Mouse (Mus musculus): ENCODE measurements at regions not wholly inside any gene's neighbourhood (a gene's known extent, or its start where the extent isn't known, plus 50 kb on each side); places are given as distances from the start of the nearest gene placed in this dataset.

DNA sequence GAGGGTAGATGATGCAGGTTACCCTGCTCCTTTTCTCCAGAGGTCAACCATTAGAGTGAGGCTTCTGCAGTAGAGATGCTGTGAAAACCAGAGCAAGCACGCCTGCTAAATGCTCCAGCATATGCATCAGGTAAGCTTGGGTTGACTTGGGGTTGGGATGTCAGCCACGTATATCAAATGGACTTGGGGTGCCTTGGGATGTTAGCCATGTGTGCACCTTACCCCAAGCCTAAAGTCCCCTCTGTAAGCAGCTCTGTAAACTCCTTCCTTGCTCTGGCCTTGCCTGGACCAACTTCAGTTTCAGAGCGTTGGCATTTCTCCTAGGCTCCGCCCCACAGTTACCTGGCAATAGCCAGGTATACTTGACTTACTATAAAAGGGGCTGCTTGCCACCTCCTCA, 155.3 kb upstream of the Tmtc1 start:
- DNase-seq = no peak

DNA sequence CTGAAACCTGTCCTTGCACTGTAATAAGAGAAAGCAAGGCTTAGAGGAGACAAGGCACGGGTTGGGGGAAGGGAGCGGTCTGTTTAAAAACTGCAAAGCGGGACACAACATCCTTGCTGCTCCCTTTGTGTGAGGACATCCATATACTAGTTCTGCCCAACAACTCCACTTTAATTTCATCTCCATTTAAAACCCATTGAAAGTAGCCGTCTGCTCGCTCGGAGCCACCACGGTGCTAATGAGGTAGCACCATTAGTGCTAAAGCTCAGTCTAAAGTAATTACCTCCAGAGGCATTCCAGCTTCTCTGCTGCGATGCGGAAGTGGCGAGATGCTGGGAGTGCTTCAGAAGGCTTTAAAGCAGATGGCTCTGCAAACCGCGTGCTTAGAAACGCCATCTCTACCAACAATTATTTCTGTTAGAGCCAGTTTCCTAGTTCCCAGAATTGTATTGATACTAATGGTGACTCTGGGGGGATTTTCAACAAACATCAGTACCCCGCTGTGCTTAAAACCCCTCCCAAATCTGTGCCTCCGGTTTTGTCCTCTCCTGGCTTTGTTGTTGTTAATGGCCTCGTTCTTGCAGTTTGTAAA, 154.7 kb upstream of the Tmtc1 start:
- DNase-seq = peak; percentile 50

DNA sequence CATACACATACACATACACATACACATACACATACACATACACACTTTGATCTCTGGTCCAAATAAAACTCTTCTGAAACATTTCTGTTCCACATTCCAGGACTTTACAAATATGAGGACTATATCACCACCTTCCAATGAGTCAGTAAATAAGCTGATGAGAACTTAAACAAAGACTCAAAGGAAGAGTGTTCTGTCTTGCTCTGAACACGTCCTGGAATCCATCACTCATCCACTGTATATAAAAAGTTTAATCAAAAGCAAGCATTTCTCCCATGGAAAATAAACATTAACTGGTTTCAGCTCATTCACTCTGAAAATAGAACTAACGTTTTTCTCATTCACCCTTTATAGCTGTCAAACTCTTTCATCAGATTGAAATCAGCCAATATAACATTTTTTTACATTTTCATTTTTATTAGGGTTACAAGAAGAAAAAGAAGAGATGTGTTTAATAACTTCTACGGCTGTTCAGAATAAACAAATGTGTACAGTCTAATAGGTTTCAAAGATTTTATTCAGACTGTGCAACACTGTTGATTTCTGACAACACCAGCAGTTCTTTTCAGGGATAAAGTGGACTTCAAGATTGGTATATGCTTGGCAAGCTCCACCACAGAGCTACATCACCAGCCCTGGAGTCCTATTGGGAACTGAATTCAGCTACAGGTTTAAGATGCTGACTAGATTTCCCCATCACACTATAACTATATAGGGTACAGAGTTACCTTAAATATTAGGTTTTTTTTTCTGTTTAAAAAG, 151.0 kb upstream of the Tmtc1 start:
- no peak for DNase-seq

DNA sequence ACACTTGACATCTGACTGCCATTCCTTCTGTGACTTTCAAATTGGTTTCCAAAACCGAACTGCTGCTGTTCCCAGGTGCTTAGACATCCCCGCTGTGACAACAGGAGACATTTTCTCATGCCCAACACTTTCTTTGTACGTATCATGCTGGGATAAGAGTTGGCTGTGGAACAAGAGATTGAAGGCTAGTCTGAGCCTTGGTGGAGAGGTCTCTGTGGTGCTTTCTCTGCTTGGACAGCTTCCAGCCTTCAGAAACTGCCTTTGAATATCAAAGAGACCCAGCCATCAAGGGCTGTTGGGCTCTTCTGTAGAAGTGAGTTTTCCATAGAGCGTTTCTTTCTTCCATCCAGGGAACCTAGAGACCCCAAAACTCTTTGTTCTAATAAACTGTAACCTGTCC, 144.8 kb upstream of the Tmtc1 start:
- DNase-seq = no peak

DNA sequence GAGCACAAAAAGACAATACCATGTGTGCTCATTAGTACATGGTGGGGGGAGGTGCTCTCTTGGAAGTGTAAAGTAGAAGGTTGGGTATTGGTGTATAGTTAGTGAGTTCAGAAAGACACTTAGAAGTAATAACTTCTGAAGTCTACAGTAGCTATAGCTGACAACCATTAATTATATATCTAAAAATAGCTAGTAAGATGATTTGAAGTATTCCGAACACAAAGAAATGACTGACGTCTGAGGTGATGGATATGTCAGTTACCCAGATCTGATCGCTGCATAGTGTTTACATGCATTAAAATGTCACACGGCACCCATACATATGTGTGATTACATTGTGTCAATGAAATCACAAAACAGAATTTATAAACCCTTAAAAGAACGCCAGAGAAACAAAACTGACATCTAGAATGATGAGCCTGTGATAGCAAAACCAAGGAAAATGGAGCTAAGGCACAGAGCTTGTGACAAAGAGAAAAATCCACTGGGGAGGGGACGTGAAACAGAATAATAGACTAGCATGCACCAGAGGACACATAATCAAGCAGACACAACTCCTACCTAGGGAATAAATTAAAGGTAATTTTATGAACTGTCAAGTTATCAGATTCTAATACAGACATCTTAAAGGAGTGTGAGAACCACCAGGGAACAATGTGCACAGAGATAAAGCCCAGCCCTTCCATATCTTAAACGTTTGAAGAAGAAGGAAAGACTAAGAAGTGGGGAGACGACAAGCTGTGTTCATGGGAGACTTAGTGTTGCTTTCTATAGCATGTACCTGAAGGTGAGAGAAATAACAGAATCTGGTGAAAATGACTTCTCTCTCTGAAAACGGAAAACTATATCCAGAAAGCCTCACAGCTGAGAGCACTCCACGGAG, 142.5 kb upstream of the Tmtc1 start:
- DNase-seq = no peak

DNA sequence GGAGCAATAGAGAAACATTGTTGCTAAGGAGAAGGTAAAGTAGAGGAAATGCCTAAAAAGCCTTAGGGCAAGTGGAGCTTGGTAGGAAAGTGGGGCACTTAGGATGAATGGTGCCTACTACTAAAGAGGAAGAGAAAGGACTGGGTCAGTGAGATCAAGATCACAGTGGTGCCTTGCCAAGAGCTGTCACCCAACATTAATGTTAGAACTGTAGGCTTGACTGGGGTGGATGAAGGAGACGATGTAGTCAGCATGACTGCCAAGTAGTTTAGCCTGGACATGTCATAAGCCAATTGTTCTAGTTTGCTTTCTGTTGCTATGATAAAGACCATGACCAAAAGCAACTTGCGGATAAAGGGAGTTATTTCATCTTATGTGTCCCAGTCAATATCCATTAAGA, 139.9 kb upstream of the Tmtc1 start:
- DNase-seq = no peak

DNA sequence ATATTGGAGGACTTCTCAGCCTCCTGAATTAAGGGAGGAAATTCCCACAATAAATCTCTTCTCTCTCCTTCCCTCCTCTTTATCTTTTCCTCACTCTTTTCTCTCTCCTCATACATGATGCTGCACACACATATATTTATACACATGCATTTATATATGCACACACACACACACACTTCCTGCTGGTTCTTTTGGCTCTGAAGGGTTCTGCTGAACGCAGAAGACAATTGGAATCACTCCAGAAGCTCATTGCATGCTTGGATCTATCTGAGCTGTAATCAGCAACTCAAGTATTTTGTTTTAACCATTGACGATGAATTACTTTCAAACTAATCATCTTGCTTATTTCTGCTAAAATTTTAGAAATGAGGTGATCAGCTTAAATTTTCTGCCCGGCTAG, 134.1 kb upstream of the Tmtc1 start:
- no peak for DNase-seq

DNA sequence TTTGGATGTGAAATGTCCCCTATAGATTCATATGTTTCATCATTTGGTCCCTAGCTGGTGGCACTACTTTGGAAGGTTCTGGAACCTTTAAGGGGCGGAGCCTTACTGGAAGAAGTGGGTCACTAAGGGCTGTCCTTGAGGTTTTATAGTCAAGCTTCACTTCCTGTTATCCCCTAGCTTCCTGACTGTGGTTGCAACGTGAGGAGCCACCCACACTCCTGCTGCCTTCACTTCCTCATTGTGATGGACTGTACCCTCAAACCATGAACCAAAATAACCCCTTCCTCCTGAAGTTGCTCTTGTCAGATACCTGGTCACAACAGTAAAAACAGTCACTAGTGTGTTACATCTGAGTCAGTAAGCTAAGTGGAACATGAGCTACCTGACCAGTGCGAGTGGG, 133.5 kb upstream of the Tmtc1 start:
- no peak for DNase-seq

DNA sequence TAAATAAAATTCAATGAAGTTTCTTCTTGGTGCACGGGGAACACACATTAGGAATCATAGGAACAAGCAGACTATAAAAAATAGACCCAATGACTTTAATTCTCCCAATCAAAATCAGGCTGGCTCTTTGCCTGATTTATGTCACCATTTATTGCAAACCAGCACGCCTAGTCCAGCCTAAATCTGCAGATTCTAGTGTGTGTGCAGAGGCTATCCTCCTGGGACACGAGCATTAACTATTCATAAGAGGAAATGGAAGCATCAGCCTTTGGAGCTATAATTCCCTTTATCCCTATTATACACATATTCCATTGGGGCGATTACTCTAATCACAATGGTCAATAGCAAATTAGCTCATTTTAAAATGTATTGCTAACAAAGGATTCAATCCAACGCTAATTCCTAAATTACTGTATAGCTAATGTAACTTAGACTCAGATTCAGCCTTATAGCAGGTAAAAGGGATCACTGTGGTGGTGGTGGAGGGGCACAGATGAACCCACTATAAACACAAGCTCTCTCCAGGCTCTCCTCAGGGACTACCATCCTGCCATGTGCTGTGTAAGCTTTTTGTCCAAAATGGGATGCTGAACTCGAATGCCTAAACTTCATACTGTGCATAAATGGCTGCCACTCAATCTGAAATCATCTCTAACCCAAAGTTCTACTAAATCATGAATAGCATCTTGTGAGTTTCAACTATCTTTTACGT, 130.7 kb upstream of the Tmtc1 start:
- DNase-seq = no peak

DNA sequence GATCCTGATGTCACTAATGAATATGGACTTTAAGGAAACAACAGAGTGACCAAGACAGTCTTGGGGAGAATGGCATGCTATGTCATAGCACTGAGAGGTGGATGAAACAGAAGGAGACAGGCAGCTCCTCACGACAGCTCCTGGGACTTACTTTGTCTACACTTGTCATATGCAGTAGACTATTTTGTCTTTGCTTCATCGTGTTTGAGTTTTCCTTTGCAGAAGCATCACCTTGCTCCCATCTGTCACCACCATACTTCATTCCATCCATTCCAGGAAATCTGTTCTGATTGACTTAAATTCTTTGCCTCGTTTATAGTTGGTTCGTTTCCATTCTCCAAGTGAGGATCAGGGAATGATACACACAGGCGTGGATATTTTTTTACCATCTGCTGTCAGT, 128.0 kb upstream of the Tmtc1 start:
- no peak for DNase-seq

DNA sequence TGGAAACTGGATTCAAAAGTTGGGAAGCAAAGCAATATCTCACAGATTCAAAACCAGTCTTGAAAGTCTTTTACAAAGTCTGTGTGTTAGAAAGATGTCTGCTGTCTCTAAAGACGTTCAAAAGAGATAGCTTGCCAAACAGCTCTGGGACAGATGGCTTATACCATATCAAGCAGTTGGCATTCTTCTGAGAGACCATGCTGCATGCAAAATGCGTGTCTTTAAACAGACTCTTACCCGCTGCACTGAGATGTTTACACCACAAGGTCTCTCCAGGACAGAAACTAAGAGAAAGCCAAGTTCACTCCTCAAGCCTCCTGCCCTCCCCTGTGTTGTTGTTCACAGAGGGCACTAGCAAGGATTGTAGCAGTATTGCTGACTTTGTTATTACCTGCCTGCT, 127.5 kb upstream of the Tmtc1 start:
- no peak for DNase-seq

DNA sequence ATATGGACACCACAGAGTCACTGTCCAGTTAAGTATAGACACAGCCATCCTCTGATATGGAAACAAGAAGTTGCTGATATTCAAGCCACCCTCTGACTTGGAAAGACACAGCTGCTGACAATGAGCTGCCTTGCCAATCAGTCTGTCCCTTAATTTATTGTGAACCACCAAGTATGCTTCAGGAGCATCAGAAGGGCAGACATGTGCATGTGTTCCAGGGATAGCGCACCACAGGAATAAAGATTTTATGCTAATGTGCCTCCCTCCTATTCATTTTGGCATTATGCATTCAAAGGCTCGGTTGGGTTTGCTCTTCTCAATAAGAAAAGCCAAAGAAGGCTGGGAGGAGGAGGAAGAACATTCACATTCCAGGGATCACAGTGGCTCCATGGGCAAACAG, 120.0 kb upstream of the Tmtc1 start:
- no peak for DNase-seq

DNA sequence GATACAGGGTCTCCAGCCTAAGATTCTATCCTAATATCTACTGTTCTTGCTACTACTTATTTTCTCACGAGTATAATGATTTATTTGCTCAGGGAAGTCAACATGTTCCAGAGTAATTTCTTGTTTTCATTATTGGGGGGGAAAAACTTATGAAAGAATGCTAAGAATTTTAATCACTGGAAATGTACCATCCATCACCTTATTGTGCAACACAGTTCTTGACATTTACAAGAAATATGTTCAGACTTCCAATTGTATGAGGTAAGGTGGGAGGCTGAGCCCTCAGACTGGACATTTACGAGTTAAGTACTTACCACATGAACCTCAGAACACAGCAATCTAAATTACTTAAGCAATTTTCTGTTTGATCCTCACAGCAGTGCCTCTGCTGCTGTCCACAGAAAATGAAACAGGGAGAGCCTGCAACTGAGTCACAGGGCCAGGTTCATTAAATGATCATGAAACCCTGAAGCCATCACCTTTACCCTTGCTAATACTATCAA, 118.1 kb upstream of the Tmtc1 start:
- no peak for DNase-seq

DNA sequence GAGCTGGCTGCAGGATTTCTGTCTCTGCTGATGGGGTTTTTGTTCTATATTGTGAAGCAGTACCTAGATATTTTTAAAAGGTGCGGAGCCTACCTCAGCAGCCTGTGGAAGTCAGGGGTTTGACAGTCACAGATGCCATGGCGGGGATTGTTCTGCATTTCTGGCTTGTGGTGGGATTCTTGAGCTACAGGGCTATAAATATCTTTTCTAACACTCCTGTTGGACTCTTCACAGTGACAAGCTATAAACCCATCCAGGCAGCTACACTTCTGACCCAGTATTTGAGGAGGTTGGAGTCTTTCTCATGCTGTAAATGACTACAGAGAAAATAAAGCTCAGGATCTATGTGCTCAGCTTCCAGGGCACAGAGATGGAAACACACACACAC, 112.3 kb upstream of the Tmtc1 start:
- no peak for DNase-seq

DNA sequence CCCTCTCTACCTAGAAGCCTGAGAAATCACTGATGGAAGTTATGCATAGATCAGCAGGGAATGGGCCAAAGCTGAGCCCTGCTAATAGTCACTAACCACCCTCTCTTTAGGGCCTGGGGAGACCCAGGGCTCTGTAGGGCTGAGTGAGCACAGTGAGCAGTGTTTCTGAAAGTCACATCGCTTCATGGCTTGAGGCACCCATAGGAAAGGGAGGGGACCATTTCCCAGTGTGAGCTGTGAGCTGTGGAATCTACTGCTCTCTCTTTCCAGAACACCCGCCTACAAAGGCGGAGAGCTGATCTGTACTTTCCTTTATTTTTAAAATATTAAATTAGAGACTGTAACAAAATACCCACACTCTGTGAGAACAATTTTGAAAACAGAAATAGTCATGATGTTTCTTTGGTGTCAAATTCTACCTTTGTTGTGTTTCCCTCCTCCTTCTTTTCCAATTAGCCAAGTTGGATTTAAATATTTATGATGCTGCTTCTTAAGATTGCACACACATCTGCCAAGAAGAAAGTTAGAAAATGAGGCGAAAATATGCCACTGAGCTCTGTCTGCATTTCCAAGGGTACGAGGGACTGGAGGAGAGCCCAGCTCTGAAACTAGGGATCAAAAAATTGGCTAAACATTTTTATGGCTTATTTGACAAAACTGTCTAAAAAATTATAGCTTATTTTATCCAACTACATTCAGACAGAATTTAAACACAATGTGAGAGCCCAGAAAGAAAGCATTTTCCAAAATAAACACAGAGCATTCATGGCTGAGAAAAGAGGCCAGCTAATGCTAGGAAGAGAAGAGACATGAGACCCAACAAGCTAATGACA, 111.7 kb upstream of the Tmtc1 start:
- DNase-seq = no peak

DNA sequence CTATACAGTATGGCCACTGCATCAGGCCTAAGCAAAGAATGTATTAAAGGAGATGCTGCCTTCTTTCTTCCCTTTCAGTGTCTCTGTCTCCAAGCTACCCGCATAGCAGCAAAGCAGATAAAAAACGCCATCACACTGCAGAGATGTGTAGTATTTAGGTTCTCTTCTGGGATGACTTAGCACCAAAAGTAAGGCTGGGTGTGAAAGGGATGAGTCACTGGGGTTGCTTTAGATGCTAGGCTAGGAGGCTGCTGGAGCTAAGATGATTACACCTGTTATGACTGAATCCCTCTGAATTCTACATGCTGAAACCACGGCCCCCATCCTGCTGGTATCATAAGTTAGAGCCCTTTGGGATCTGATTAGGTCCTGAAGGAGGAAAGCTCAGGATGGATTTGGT, 110.3 kb upstream of the Tmtc1 start:
- no peak for DNase-seq

DNA sequence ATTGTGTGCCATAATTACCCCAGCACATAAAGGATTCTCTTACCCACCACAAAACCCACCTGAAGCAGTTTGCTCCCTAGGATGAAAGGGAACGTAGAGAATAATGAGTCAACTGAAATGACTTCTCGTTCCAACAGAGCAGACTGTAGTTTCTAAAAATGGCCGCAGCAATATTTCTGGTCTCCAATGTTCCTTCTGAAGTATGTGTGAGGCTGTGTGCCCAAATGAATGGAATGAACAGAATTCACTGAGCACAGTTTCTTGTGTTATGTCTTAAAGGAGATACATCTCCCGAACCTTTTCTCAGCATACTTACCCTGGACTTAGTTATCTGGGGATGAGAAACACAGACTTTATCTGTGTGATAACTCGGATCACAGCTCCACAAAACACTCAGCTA, 109.4 kb upstream of the Tmtc1 start:
- DNase-seq = no peak

DNA sequence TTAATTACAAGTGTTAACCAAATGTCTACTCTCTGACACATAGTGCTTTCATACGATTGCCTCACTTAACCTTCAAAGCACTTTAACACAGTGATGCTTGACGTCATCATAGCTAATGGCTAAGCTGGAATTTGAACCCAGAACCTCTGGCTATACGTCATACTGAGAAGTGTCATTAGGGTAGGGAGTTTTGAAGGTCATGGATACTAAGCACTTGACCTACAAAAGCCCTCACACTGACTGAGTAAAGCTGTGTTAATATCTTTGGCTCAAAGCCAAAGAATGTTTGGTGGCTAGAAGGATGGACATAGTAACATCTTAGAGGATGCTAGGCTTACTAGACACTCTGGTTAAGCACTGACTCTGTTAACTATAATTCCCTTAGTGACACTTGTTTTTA, 106.9 kb upstream of the Tmtc1 start:
- no peak for DNase-seq

DNA sequence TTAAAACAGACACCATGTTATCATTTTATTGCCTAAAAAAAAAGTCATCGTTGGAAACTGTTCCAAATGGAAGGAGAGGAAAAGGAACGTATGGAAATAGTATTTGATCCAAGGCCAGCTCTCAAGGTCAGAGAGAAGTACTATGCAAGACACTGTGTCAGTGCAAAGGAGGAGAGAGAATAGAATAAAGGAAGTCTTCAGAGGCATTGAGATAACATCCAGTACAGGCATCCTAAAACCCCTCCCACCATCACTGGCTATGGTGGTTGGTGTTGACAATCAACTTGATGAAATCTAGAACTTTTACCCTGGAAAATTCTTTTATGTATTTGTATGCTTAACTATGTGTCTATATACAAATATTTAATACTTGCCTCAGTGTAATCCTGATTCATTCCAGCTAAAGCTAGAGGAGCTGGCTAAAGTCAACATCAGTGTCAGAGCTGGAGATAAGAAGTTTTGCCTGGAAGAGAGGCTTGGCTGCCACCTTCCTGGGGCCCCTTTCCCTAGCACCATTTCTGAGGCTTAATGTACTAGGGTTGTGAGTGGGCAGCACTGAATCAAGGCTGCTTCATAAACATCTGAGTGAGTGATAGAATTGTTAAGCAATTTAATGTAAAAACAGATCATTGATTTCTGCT, 104.1 kb upstream of the Tmtc1 start:
- DNase-seq = no peak

DNA sequence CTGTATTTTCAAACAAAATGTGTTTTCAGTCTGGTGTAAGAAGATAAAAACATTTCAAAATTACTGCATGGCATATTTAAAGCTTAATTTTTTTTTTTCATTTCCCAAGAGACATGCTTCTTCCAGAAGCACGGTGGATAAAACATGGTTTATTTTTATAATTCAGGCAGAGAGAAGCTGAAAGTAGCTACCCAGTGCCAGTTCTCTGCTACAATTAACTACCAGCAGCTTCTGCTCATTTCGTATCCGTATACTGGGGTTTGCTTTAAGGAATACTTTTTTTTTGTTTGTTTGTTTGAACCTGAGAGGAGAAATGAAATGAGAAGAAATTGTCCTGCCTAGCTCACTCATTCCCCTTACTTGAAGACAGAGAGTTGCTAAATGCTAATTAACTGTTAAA, 98.9 kb upstream of the Tmtc1 start:
- no peak for DNase-seq

DNA sequence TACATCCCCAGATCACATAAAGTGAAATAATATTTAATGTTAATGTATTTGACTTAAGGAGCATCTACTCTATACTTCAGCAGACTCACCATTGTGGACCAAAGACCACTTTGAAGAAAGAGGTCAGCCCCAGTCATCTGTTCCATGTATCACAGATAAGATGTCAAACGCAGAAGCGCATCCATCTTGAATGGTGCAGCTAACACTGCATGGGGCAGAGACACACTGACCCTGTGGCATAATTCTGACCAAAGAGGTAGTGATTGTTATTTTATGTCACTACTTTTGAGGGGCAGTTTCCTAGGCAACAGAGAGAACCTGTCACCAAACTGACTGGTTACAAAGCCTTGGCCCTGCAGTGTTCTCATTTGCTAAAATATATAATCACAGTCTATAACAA, 97.8 kb upstream of the Tmtc1 start:
- DNase-seq = no peak

Data from thymus, postnatal 4 days (tissue).